Mouse (Mus musculus) stomach, embryonic 16.5 days (tissue): ENCODE results near the gene Sys1. TPM values are rescaled to one million over a fixed set of nuclear protein-coding genes. Genes with fewer than 3 reads are reported as not detected.

Experiments
- ATAC-seq: fragments of 200-750 bp; cut with Nextera tagmentation; 2 replicates; pipeline ENCODE4 v1.8.0; 2017; ENCODE audit warnings: moderate number of reproducible peaks, moderate TSS enrichment; ENCODE audit not compliant: insufficient read depth, low FRiP score
- H3K27ac ChIP-seq: fragments of 300-500 bp; sonication (generic); 2 replicates; pipeline ENCODE4 v1.5.1; 2014; ENCODE audit warnings: low read length
- H3K27me3 ChIP-seq: fragments of 300-500 bp; sonication (generic); 2 replicates; pipeline ENCODE4 v1.6.1; 2014; ENCODE audit warnings: low read length, control low read depth, mixed read lengths; ENCODE audit not compliant: control insufficient read depth, insufficient read depth
- H3K36me3 ChIP-seq: fragments of 300-500 bp; sonication (generic); 2 replicates; pipeline ENCODE4 v1.6.1; 2014; ENCODE audit warnings: low read length; ENCODE audit not compliant: control insufficient read depth, insufficient read depth
- H3K4me1 ChIP-seq: fragments of 300-500 bp; sonication (generic); 2 replicates; pipeline ENCODE4 v1.6.1; 2014; ENCODE audit warnings: low read length, control low read depth, mixed read lengths; ENCODE audit not compliant: control insufficient read depth, insufficient read depth
- H3K4me2 ChIP-seq: fragments of 300-500 bp; sonication (generic); 2 replicates; pipeline ENCODE4 v1.6.1; 2014; ENCODE audit warnings: low read depth, low read length, mixed read lengths
- H3K4me3 ChIP-seq: fragments of 300-500 bp; sonication (generic); replicated peaks from 2 replicates; pipeline ENCODE4 v1.5.1; 2014; ENCODE audit warnings: mild to moderate bottlenecking, low read length
- H3K9ac ChIP-seq: fragments of 300-500 bp; sonication (generic); 2 replicates; pipeline ENCODE4 v1.6.1; 2014; ENCODE audit warnings: low read length
- H3K9me3 ChIP-seq: fragments of 300-500 bp; sonication (generic); replicated peaks from 2 replicates; pipeline ENCODE4 v1.6.1; 2016; ENCODE audit warnings: low read length, control low read depth; ENCODE audit not compliant: control insufficient read depth
- WGBS: fragments of 180-500 bp; shearing (Covaris S2); extraction: QIAGEN DNeasy Blood & Tissue Kit; methylation state at CpG from one replicate; pipeline ENCODE4 v1.1.7; 2014; 5-methylcytosine and 5-hydroxymethylcytosine counted together
- polyA plus RNA-seq: library from polyadenylated mRNA; unstranded; fragments of >200 nt; fragmentation: Nextera tagmentation; extraction: Ambion mirVana; gene quantifications from 2 replicates; pipeline ENCODE4 v1.2.1, GENCODE M21; 2015

Sys1 gene
- polyA plus RNA-seq, 1 experiment from 2014 or later = 49.4 TPM

GRCm38 (mm10) chr2:164496847-164497690 is 40.3 kb downstream of the Sys1 start, which contains the start of gene Pigt:
TSS of gene Pigt (plus strand) at chr2:164497520.
- Histone ChIP-seq H3K36me3 (peaks cover 2% of the 10 kb centered on the region; the same call in 1 of the 2 replicates), H3K4me3 (peak within 1 kb of the TSS; percentile 94), H3K27me3 (no peaks in the 10 kb centered on the region), H3K9ac (peak within 1 kb of the TSS; percentile 85), H3K27ac (peak within 1 kb of the TSS; percentile 64), H3K4me2 (peak within 1 kb of the TSS; percentile 97), H3K9me3 (no peaks in the 10 kb centered on the region), H3K4me1 (peaks cover 12% of the 10 kb centered on the region)
- ATAC-seq = peak; percentile 92
- WGBS = 4% methylated on average over 43 of the region's 43 CpGs

GRCm38 (mm10) chr2:164497691-164498268 is 41.0 kb downstream of the Sys1 start:
- 4% methylated on average over 21 of the region's 21 CpGs for WGBS
- ATAC-seq = peak; percentile 21; the same call in 1 of the 2 replicates
- H3K27ac ChIP-seq = peak overlapping the region; percentile 37; the same call in 1 of the 2 replicates
- peak overlapping the region; percentile 94 for H3K4me3 ChIP-seq
- H3K4me1 ChIP-seq = peaks cover 12% of the 10 kb centered on the region
- no peaks in the 10 kb centered on the region for H3K9me3 ChIP-seq
- H3K36me3 ChIP-seq = peaks cover 4% of the 10 kb centered on the region; the same call in 1 of the 2 replicates
- no peaks in the 10 kb centered on the region for H3K27me3 ChIP-seq
- peak overlapping the region; percentile 85 for H3K9ac ChIP-seq
- H3K4me2 ChIP-seq = peak overlapping the region; percentile 97

GRCm38 (mm10) chr2:164499317-164499716 is 42.6 kb downstream of the Sys1 start:
- no peak for ATAC-seq
- Histone ChIP-seq H3K4me1 (peaks cover 12% of the 10 kb centered on the region), H3K36me3 (peaks cover 14% of the 10 kb centered on the region), H3K9me3 (peaks cover 3% of the 10 kb centered on the region; the same call in 1 of the 2 replicates), H3K9ac (no peak overlapping the region), H3K27ac (no peak overlapping the region), H3K27me3 (no peaks in the 10 kb centered on the region), H3K4me3 (no peak overlapping the region), H3K4me2 (no peak overlapping the region)
- WGBS = 77% methylated on average over 5 of the region's 5 CpGs

- no peaks in the 10 kb centered on the region for H3K27me3 ChIP-seq
- WGBS = 86% methylated on average over 7 of the region's 7 CpGs
- no peak overlapping the region for H3K4me2 ChIP-seq
- peaks cover 12% of the 10 kb centered on the region for H3K4me1 ChIP-seq
- H3K9ac ChIP-seq = no peak overlapping the region
- peaks cover 4% of the 10 kb centered on the region; the same call in 1 of the 2 replicates for H3K9me3 ChIP-seq
- ATAC-seq = no peak
- peaks cover 26% of the 10 kb centered on the region for H3K36me3 ChIP-seq
- no peak overlapping the region for H3K4me3 ChIP-seq
- H3K27ac ChIP-seq = no peak overlapping the region
Observed at GRCm38 (mm10) chr2:164500511-164500910, 43.7 kb downstream of the Sys1 start.

- H3K4me2 ChIP-seq = no peak overlapping the region
- H3K9me3 ChIP-seq = peaks cover 4% of the 10 kb centered on the region; the same call in 1 of the 2 replicates
- no peaks in the 10 kb centered on the region for H3K4me1 ChIP-seq
- no peak for ATAC-seq
- no peaks in the 10 kb centered on the region for H3K27me3 ChIP-seq
- 93% methylated on average over 3 of the region's 3 CpGs for WGBS
- no peak overlapping the region for H3K9ac ChIP-seq
- peaks cover 26% of the 10 kb centered on the region for H3K36me3 ChIP-seq
- H3K4me3 ChIP-seq = no peak overlapping the region
- H3K27ac ChIP-seq = no peak overlapping the region
Observed at GRCm38 (mm10) chr2:164504919-164505318, 48.2 kb downstream of the Sys1 start.

GRCm38 (mm10) chr2:164505619-164506347 is 49.0 kb downstream of the Sys1 start:
- Histone ChIP-seq H3K4me1 (no peaks in the 10 kb centered on the region), H3K36me3 (peaks cover 26% of the 10 kb centered on the region), H3K4me3 (no peak overlapping the region), H3K9ac (no peak overlapping the region), H3K27ac (no peak overlapping the region), H3K27me3 (no peaks in the 10 kb centered on the region), H3K4me2 (no peak overlapping the region), H3K9me3 (peaks cover 4% of the 10 kb centered on the region; the same call in 1 of the 2 replicates)
- 76% methylated on average over 4 of the region's 4 CpGs for WGBS
- no peak for ATAC-seq

- peaks cover 22% of the 10 kb centered on the region for H3K36me3 ChIP-seq
- no peak for ATAC-seq
Observed at GRCm38 (mm10) chr2:164507811-164508210, 51.0 kb downstream of the Sys1 start.

GRCm38 (mm10) chr2:164510621-164511190 is 53.9 kb downstream of the Sys1 start:
- no peak for ATAC-seq
- WGBS = 42% methylated on average over 4 of the region's 5 CpGs

More at GRCm38 (mm10) chr2:164507811-164508210, 51.0 kb downstream of the Sys1 start:
- 84% methylated on average over 19 of the region's 19 CpGs for WGBS
- no peaks in the 10 kb centered on the region for H3K27me3 ChIP-seq
- H3K27ac ChIP-seq = no peak overlapping the region
- H3K4me1 ChIP-seq = peaks cover 3% of the 10 kb centered on the region; the same call in 1 of the 2 replicates
- no peak overlapping the region for H3K9ac ChIP-seq
- H3K4me3 ChIP-seq = no peak overlapping the region
- no peak overlapping the region for H3K4me2 ChIP-seq
- peaks cover 4% of the 10 kb centered on the region; the same call in 1 of the 2 replicates for H3K9me3 ChIP-seq

More at GRCm38 (mm10) chr2:164510621-164511190, 53.9 kb downstream of the Sys1 start:
- H3K4me2 ChIP-seq = no peak overlapping the region
- H3K27me3 ChIP-seq = no peaks in the 10 kb centered on the region
- H3K27ac ChIP-seq = no peak overlapping the region
- no peaks in the 10 kb centered on the region for H3K36me3 ChIP-seq
- H3K4me3 ChIP-seq = no peak overlapping the region
- peaks cover 8% of the 10 kb centered on the region; the same call in 1 of the 2 replicates for H3K4me1 ChIP-seq
- no peak overlapping the region for H3K9ac ChIP-seq
- H3K9me3 ChIP-seq = no peaks in the 10 kb centered on the region
